Mouse (Mus musculus): Measurements from ENCODE around the gene Dicer1.

Gene Dicer1

GRCm38 (mm10) chr12:104677371-104677924 lies 74.3 kb downstream of the Dicer1 start:
- peak; percentile 92 for DNase-seq (ENCODE audit: low read depth, low spot score)

DNA sequence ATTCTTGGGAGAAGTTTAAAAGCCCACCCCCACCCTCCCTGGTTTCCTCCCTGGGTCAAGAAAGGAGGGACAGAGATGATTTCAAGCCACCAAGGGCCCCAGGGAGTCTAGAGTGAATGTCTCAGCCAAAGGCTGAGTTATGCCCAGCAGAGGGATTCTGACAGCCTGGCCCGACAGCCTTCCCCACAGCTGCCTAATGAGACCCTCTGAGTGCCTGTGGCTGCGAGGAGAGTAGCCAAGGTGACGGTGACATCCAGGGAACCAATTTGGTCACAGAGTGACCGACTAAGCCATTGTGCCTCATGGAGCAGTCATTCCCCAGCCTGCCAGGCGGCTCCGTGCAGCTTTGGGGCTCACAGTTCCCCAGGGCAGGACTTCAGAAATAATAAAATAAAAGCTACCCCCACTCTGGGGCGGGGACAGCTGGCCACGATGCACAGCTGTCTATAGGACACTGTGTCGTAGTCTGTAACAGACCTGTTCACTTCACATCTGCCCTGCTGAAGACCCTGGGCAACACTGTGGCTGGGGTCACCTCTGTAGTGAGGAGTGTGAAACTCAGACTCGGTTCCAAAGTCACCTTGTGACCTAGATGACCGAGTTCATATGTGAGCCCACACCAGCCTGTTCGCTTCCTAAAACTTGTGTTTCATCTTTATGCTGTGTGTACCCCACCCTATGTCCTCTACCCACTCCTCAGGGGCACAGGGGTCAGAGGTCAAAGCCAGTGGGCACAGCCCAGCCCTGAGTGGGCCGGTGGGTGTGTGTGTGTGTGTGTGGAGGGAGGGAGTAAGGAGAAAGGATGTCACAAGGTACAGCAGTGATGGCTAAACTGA lies 75.0 kb downstream of the Dicer1 start:
- no peak for DNase-seq (ENCODE audit: low read depth, low spot score)

DNA sequence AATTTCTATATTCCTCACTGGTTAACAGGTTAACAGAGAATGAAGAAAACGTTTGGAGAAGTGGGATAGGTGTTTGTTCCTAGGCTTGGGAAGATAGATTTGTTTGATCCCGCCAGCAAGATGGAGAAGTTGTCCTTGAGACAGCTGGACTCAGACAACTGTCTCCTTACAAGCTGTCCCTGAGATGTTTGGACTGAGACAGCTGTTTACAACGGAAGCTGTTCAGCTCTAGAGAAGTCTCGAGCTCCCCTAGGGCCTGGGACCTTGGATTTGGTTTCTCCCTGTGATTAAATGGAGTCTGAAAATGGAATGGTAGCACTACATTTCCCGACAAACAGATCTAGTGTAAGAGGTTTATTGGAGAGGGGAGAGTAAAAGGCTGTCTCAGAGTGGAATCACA lies 78.8 kb downstream of the Dicer1 start:
- DNase-seq (ENCODE audit: low read depth, low spot score): no peak

DNA sequence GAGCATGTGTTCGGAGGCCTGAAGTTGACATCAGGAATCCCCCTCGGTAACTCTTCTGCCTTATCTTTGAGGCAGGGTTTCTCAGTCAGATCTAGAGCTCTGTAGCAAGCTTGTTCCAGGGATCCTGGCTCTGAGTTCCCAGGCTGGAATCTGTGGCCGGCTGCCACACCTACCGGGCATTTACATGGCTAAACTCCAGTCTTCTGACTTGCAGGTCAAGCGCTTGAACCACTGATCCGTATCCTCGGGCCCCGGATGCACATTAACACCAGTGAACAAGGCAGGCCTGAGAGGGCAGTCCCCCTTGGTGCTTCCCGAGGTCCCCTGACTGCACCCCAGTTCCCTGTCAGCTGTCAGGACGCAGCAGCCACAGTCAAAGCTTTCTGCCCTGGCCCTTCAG lies 79.3 kb downstream of the Dicer1 start:
- DNase-seq (ENCODE audit: low read depth, low spot score): peak; percentile 37

DNA sequence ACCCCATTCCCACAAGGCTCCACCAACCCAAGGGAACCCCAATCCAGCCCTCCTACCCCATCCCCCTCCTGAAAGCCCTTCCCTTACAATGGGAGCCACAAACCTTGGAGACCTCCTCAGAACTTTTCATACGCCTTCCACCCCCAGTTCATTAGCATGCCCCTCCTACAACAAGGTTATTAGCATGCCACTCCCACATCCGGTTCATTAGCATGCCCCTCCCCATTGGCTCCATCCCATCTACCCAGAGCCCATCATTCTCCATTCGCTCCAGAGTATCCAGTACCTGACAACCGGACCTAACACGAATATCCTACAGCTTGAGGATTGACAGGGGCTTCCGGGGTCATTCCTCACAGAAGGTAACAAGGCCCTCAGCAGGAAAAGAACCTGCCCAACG lies 83.9 kb downstream of the Dicer1 start:
- peak; percentile 81 for DNase-seq (ENCODE audit: low read depth, low spot score)

GRCm38 (mm10) chr12:104665951-104666350 lies 85.8 kb downstream of the Dicer1 start:
- no peak for DNase-seq (ENCODE audit: low read depth, low spot score)

DNA sequence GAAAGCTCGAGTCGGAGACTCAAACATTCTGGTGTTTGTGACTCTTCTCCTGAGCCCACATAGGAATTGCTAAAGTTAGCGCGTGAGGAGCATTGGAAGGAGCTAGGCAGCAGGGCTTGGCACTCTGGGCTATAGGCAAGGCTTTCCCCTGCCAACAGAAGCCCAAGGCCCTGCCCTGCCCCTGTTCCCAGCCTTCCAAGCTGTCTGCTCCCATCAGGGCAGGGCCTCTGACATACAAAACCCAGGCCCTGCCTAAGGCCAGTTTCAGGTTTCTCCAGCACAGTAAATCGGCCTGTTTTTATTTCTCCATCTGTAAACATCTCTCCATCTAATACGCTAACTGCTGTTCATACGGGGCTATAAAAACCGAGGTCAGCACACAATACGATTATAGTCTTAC lies 86.2 kb downstream of the Dicer1 start:
- no peak for DNase-seq (ENCODE audit: low read depth, low spot score)

DNA sequence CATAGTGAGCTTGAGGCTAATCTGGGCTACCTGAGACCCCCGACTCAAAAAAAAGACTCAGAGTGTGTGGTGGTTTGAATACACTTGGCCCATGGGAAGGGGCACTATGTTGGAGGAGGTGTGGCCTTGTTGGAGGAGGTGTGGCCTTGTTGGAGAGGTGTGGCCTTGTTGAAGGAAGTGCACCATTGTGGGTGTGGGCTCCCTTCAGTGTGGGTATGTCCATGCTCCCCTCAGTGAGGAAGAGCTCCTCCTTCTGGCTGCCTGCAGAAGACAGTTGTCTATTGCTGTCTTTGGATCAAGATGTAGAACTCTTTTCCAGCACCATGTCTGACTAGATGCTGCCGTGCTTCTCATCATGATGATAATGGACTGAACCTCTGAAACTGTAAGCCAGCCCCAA lies 95.6 kb downstream of the Dicer1 start:
- peak; percentile 59 for DNase-seq (ENCODE audit: low read depth, low spot score)

DNA sequence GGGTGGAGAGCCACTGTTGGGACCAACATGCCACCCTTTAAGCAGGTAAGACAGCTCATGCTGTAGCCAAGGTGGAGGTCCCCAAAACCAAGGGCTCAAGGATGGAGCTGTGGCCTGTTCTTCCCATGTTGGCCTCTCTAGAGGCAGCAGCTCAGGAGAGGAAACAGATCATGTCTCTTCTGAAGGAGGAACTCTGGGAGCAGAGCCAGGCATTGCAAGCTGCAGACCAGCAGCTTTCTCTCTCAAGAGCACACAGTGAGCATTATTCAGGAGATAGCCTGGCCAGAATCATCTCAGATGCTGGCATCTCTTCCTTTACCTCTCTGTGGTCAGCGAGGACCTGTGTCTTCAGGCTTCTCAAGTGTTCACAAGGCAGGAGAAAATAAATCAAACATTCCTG lies 96.7 kb downstream of the Dicer1 start:
- DNase-seq (ENCODE audit: low read depth, low spot score): no peak

DNA sequence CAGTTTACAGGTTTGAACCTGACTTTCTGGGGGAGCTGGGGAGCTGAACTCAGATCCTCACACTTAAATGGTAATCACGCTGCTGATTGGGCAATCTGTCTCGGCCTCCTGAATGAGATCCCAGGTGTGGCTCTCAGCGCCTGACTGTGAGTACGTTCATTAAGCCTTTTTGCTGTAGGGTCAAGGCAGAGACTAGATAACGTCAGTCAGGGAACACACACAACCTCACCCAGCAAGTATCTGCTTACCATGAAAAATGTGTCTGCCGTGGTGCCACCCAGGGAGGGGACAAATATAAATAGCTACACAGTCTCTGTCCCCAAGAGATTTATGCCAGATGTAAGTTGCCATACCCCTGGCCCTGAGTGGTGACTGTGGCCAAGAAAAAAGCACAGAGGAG lies 99.7 kb downstream of the Dicer1 start:
- DNase-seq (ENCODE audit: low read depth, low spot score): no peak

DNA sequence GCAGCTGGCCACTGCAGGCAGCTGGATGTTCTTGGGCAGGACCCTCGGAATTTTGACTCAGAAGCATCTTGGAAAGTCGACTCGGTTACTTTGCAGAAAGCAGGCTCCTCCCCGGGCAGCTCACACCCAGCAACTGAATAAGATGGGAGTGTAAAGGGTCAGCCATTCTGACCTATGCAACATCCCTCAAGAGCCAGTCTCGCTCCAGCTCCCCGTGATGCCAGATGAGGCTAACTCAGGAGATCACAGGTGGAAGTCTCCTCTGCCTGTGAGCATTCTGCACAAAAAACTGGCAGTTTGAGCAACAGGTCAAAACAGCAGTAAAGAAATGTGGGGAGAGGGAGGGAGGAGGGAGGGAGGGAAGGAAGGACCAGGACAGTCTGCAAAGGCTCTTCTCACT lies 100.5 kb downstream of the Dicer1 start:
- no peak for DNase-seq (ENCODE audit: low read depth, low spot score)

- no peak for DNase-seq (ENCODE audit: low read depth, low spot score)
Observed at GRCm38 (mm10) chr12:104650510-104651260, 101.1 kb downstream of the Dicer1 start.

- DNase-seq (ENCODE audit: low read depth, low spot score): peak; percentile 86
Observed at GRCm38 (mm10) chr12:104648366-104648765, 103.4 kb downstream of the Dicer1 start.

GRCm38 (mm10) chr12:104642337-104642736 lies 109.4 kb downstream of the Dicer1 start:
- no peak for DNase-seq (ENCODE audit: low read depth, low spot score)

- no peak for DNase-seq (ENCODE audit: low read depth, low spot score)
Observed at GRCm38 (mm10) chr12:104640934-104641333, 110.8 kb downstream of the Dicer1 start.

GRCm38 (mm10) chr12:104638156-104638555 lies 113.6 kb downstream of the Dicer1 start:
- DNase-seq (ENCODE audit: low read depth, low spot score): no peak

Measured in ZHBTc4 (cell line).